Mouse (Mus musculus) left cerebral cortex, postnatal 4 days (tissue): ENCODE measurements at regions not wholly inside any gene's neighbourhood (a gene's known extent, or its start where the extent isn't known, plus 50 kb on each side); places are given as distances from the start of the nearest gene placed in this dataset.

Experiments used
- DNase-seq: peaks from one replicate; pipeline ENCODE4 v3.0.0-alpha.2; 2022
- intact Hi-C: fragments of 180-260 bp; cut with DNase I; formaldehyde crosslinking; loops from one replicate; pipeline ENCODE4 v1.15.1; 2025

GRCm38 (mm10) chr1:57032407-57032806 is 54.0 kb upstream of the Satb2 start:
- intact Hi-C loops = no loop called here
- no peak for DNase-seq

- intact Hi-C loops = no loop called here
- DNase-seq = no peak
Measured at GRCm38 (mm10) chr1:57033244-57033643, 54.8 kb upstream of the Satb2 start.

DNA sequence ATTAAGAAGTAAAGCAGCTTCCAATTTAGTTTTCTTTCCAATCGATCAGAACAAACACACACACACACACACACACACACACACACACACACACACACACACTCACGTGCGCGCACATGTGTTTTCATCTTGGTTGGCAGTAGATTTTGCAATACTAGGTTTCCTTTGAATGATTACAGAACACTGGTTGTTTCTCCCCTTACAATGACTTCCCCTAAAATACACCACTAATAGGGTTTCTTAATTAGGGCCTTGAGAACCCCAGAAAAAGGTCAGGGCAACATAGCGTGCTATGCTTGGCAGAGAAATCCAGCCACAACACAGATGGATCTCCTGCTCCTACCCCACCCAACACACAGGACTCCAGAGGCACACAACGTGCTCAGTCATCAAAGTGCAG is 56.0 kb upstream of the Satb2 start:
- intact Hi-C loops = no loop called here
- DNase-seq = no peak

DNA sequence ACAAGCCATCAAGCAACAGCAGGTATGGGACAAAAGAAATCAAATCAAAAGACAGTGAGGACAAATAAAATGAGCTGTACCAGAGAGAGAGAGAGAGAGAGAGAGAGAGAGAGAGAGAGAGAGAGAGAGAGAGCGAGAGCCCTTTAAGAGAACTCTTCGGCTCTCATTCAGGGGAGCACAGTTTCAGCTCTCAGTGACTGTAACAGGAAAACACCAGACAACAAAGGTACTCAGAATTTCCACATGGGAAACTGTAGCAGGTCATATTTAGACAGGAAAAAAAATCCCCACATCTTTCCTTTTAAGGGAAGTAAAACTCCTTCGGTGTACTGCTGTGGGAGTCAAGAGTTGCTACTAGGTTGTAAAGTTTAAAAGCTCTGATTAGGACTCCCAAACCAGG is 57.9 kb upstream of the Satb2 start:
- intact Hi-C loops = no loop called here
- DNase-seq = no peak

DNA sequence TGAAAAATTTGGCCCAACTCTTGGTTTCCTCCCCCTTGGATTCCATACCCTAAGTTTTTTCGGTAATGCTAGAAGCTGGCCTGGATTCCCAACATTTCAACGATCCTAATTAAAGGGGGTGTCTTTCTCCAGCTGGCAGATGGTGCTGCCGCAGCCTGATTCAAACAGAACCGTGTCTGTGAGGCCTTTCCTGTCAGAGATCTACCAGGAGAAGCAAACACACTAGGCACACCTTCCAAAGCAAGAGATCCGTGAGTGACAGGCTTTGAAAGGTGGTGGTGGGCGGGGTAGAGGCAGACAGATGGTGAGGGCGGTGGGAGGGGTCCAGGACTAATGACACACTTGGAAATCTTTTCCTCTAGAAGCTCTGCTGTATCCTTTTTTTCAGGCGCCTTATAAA is 61.8 kb upstream of the Satb2 start:
- DNase-seq = peak; percentile 41
- intact Hi-C loops = no loop called here

DNA sequence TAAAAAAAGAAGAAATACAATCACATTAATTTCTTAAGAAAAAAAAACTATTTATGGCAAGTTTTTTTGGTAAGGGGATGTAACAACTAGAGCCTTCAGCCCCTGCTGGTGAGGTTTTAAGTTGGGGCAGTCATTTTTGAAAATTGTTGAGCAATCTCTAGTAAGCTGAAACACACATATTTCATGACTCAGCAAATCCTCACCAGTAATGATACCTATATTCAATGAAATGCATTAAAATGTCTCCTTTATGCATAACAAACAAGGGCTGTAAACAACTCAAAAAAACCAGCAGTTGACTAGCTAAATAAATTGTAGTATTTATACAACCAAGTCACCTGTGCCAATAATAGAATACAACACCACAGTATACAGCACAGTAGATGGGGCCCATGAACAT is 63.1 kb upstream of the Satb2 start:
- no peak for DNase-seq
- intact Hi-C loops = no loop called here

DNA sequence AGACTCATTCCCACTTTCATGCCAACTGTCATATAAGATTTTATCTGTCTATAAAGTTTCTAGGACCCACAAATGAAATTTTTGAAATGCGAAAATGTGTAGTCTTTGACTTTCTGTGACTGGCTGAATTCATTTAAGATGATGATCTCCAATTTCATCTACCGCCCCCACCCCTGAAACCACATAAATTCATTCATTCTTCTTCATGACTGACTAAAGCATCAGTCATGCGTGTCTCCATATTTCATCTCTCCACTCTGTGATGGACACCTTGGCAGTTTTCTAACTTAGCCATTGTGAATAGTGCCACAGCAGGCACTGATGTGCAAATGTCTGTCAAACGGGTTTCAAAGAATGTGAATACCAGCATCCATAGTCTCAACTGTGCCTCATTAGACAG is 75.4 kb upstream of the Satb2 start:
- no peak for DNase-seq
- intact Hi-C loops = no loop called here

DNA sequence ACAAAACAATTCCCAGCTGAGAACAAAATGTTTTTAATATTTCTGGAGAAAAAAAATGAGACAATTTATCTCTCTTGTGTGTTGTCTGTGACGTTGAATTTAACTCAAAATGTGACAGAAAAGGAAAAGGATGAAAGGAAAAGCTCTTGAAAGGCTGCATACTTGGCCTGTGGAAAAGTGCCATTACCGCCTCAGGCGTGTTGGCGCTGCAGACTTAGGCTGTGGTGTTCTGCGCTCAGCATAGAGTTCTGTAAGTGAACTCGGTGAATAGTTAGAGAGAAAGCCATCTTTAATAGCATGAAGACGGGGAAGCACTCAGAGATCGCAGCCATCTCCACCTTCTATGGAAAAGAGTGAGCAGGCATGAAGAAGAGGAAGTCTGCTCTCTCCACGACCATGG is 77.5 kb upstream of the Satb2 start:
- DNase-seq = no peak
- intact Hi-C loops = no loop called here

DNA sequence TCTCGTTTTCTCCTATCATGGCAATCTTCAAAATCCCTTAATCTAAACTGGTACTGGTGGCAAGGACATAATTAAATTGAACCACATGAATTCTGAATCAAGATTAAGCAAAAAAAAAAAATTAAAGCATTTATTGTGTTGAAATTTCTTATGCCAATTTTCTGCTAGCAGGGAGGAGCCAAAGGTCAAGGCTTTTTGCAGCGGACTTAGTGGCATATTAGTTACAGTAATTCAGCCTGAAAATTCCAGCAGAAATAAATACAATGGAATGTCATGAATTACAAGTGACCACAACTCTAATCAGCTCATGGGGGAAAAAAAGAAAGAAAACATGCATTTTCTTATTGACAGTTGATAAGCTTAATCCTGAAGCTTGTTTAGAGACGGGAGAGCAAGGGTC is 80.8 kb upstream of the Satb2 start:
- intact Hi-C loops = no loop called here
- DNase-seq = no peak

DNA sequence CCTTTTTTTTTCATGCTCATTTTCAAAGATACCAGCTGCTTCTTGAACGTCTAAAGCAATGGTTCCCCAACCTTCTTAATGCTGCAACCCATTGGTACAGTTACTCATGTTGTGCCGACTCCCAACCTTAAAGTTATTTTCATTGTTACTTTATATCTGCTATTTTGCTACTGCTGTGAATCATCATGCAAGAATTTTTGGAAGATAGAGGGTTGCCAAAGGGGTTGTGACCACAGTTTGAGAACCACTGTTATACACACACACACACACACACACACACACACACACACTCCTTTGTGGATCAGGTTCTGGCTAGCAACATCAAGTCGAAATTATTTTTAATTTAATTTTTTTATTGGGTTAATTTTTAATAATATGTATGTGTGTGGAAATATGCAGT is 96.8 kb upstream of the Satb2 start:
- intact Hi-C loops = no loop called here
- DNase-seq = no peak

- intact Hi-C loops = no loop called here
- DNase-seq = no peak
Measured at GRCm38 (mm10) chr1:57076696-57077095, 98.2 kb upstream of the Satb2 start.

DNA sequence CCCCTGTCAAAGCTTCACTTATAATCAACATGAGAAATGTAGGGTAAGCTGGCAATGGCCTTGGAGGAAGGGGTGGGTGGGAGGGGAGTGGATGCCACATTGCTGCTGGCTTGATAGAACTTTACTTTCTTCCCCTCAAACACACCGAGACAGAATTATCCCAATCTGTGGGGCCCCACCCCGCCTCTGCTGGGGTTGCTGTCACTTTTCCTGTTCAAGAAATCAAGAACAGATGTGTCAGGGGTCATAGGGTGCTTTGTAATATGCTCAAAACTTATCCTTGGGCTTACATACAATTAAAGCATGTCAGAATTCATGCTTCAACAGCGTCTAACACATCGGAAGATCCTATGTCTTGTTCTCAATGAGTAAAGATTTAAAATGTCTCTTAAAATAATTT is 101.9 kb upstream of the Satb2 start:
- DNase-seq = no peak
- intact Hi-C loops = no loop called here

DNA sequence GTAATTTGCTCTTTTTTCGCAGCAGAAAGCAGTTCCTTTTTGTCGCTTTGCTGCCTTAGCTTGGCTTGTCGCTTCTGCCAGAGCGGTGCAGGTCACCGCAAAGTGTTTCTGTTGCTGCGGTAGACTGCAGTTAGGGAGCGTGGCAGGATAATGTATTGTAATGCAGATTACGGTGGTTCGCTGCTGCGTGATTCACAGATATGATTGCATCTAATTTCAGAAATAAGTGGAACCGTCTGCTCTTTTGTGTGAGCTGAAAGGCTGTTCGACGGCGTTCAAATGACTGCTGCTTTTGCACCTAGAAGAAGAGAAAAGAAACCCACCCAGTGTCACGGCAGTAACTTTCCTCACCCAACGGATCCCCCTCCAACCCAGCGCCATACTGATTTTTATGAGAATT is 104.7 kb upstream of the Satb2 start:
- intact Hi-C loops = no loop called here
- DNase-seq = no peak

GRCm38 (mm10) chr1:57083540-57084083 is 105.2 kb upstream of the Satb2 start:
- no peak for DNase-seq
- intact Hi-C loops = no loop called here

DNA sequence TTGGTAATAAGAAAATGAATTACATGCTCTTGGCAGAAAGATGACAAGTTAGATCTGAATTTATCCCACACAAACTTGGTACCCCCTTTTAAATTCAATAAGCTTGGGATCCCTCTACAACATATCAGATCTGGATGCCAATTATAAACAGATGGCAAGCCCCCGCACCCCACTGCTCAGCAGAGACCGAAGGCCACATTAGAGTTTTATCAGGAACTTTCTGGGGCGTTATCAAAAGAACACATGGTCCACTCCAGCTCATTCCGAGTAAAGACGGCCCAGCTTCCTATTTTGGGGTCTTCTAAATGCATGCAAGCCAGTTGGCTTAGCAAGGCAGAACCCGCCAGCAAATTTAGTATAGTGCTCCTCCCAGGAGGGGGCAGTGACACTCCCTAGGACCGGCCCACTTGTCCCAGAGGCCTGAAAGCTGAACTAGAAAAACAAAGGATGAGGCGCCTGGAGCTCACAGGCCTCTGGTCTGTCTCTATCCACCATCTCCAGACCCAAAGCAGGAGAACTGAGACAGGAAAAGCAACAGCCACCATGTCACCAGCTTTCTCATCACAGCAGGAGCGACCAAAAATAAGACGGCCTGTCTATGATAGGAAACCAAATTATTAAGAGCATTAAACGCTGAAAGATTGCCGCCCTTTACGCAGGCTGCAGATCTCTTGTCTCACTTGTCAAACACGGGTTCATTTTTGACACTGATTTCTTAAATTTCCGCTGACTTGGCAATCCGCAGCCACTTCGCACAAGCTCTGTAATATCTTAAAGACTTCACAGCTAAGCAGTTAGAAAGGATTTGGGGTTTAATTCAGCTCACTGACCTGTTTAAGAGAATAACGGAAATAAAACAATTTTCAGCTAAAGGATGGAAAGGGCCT is 117.2 kb upstream of the Satb2 start:
- peak; percentile 31 for DNase-seq
- intact Hi-C loops = no loop called here

- DNase-seq = no peak
- intact Hi-C loops = no loop called here
Measured at GRCm38 (mm10) chr1:57096248-57096600, 117.8 kb upstream of the Satb2 start.

DNA sequence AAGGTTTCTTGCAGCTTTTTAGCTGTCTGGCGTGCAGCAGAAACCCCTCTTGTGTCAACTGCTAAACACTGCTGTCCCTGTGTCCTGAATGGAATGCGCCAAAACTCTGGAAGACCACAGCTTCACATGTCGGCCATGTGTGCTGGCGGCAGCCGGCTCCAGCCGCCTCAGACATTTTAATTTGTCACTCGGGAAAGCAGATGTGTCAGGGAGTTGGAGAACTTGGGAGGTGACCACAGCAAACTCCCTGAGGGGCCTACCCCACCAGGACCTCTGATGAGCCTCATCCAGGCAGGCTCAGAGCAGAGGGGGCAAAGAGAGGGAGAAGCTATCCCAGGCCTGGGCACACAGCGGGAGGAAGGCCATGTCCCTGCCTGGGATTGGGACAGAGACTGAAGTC is 118.3 kb upstream of the Satb2 start:
- intact Hi-C loops = no loop called here
- DNase-seq = no peak

GRCm38 (mm10) chr1:57100614-57101013 is 122.2 kb upstream of the Satb2 start:
- intact Hi-C loops = no loop called here
- DNase-seq = no peak

- DNase-seq = no peak
- intact Hi-C loops = no loop called here
Measured at GRCm38 (mm10) chr1:57107308-57107707, 128.9 kb upstream of the Satb2 start.

DNA sequence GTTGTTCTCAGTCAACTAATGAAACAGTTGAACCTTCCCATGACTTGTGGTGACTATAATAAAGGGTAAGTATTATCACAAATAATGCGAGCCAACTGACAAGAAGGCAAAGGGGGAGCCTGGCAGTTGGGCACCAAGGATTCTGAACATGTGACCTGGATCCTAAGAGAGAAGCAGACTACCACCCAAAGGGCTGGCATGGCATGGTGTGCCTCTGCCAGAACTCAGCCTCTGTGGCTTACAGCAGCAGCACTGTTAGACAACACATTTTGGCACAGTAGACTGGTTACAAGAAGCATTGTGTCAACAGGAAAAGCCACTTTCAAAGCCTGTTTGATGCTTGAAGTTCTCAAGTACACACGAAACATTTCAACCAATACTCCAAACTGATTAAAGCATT is 142.2 kb upstream of the Satb2 start:
- intact Hi-C loops = no loop called here
- DNase-seq = no peak

GRCm38 (mm10) chr1:57144181-57144580 is 165.7 kb upstream of the Satb2 start:
- DNase-seq = no peak
- intact Hi-C loops = no loop called here

DNA sequence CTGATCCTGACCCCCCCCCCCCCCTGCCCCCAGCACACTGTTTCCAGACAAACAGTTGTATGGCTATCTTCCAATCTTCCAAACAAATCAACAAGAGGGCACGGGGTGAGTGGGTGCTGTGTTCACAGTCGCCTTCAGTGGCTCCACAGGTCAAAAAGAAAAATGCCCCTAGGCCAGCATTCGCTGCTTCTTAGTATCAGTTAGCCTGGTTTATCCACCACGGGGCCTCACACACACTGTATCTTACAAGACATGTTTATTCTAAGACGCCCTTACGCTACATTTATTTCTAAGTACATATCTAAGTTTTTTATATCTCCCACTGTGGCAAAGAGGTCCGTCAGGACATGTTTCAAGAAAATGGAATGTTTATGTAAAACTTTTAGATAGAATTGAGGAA is 177.4 kb upstream of the Satb2 start:
- intact Hi-C loops = no loop called here
- no peak for DNase-seq

DNA sequence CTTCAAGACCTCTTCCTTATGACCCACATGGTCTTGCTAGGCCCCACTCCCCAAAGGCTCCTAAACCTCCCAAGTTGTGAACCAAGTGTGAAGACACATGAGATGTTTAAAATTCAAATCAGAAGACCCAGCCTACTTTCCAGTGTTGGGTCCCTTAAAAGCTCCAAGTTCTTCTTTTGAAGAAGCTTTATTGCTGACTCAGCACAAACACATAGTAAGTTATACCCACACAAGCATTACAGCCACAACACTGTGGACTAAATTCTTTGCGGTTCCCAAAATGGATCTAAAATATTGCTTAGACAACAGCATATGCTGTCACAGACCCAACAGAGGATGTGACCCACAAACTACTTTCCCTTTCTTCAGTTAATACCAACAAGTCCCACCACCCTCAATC is 186.0 kb upstream of the Satb2 start:
- intact Hi-C loops = no loop called here
- DNase-seq = no peak
